Mouse (Mus musculus): Measurements from ENCODE around the gene A2ml1. TPM values are rescaled to one million over a fixed set of nuclear protein-coding genes. Genes with fewer than 3 reads are reported as not detected.

A2ml1 gene
- polyA plus RNA-seq, 1 experiment from 2014 or later = 2.7 TPM

DNA sequence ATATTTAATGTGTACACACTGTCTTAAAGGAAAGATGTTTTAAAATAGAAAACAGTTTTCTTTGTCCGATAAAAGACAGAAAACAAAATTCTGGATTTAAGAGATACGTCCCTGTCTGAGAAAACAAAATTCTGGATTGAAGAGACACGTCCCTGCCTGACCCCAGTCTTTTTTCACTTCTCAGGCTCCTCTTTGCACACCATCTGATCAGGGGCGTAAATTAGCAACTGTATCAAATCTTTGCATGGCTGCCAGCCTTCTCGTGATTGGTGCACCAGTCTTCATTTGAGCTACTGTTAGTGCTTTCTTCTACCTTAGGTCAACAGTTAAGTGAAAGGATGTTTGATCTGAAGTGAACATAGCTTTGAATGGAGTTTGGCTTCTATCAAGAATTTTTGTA lies 76.7 kb downstream of the A2ml1 start:
- Histone ChIP-seq H3K4me2 (no peak overlapping the region), H3K9me3 (no peaks in the 10 kb centered on the region), H3K4me3 (no peak overlapping the region), H3K4me1 (replicated peaks) (no peaks in the 10 kb centered on the region), H3K27me3 (no peaks in the 10 kb centered on the region), H3K36me3 (no peaks in the 10 kb centered on the region), H3K9ac (no peak overlapping the region), H3K27ac (replicated peaks) (no peak overlapping the region)
- ATAC-seq (ENCODE audit: low FRiP score, low read depth) = no peak
- WGBS = 83% methylated on average over 5 of the region's 5 CpGs

DNA sequence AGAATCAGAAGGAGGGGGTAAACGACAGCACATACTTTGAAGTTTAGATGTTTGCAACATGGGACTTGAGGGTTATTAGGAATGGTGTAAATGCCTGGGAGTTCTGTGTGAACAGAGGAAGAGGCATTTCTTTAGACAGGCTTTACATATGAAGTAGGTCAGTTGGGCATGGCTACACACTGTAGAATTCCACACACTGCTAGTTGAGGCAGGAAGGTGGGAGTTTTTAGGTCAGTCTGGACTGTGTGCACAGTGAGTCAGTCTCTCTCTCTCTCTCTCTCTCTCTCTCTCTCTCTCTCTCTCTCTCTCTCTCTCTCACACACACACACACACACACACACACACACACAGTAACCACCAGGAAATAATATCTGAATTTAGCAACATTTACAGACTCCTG lies 86.1 kb downstream of the A2ml1 start:
- Histone ChIP-seq H3K9me3 (no peaks in the 10 kb centered on the region), H3K4me3 (no peak overlapping the region), H3K4me1 (replicated peaks) (no peaks in the 10 kb centered on the region), H3K27ac (replicated peaks) (no peak overlapping the region), H3K36me3 (no peaks in the 10 kb centered on the region), H3K27me3 (no peaks in the 10 kb centered on the region), H3K4me2 (no peak overlapping the region), H3K9ac (no peak overlapping the region)
- no peak for ATAC-seq (ENCODE audit: low FRiP score, low read depth)
- WGBS = 85% methylated on average over 1 of the region's 1 CpGs

DNA sequence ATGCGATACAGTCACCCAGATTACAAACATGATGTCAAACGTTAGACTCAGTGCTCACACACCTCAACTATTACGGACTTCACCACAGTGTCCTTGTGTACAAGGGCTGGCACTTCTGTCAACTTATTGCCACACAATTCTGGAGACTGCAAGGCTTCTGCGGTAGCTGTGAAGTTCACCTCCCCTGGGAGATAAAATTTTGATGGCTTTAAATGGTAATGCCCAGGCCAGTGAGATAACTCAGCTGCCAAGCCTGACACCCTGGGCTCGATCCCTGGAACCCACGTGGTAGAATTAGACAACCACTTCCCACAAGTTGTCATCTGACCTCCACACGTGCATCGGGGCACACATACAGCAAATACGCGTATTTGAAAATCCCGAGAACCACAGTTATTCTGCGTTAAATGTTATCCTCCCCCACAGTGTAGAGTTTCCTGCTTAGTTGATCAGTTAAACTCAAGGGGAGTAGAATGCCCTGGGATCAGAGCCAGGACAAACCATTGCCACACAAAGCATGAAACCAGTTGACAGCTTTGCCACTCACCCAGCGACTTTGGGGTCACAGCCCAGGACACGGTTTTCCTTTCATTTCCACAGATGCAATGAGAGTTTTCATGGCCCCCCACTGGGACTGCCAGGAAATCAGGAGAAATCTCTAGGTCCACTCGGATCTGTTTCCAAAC lies 86.6 kb downstream of the A2ml1 start:
- no peak overlapping the region for H3K4me3 ChIP-seq
- no peaks in the 10 kb centered on the region for H3K9me3 ChIP-seq
- no peak for ATAC-seq (ENCODE audit: low FRiP score, low read depth)
- no peak overlapping the region for H3K9ac ChIP-seq
- H3K27ac ChIP-seq (replicated peaks) = no peak overlapping the region
- no peak overlapping the region for H3K4me2 ChIP-seq
- no peaks in the 10 kb centered on the region for H3K27me3 ChIP-seq
- H3K4me1 ChIP-seq (replicated peaks) = no peaks in the 10 kb centered on the region
- no peaks in the 10 kb centered on the region for H3K36me3 ChIP-seq
- 74% methylated on average over 15 of the region's 15 CpGs for WGBS

DNA sequence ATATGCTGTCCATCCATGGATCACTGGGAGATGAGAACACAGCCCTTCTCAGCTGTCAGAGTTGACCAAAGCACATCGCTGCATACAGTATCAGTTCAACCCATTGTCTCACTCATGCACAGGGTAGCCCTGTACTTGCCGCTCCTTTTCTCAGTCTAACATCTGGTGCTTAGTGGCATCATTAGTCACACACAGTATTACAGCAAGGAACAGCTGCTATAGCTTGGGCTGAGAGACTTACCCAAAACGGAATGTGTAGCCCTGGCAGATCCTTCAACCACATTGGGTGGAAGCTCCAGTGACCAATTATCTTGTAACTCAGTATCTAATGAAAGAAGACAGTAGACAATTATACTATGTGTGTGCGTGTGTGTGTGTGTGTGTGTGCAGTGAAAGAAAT lies 89.5 kb downstream of the A2ml1 start:
- ATAC-seq (ENCODE audit: low FRiP score, low read depth) = peak; percentile 74
- H3K4me1 ChIP-seq (replicated peaks) = no peaks in the 10 kb centered on the region
- 66% methylated on average over 4 of the region's 4 CpGs for WGBS
- H3K4me2 ChIP-seq = no peak overlapping the region
- no peak overlapping the region for H3K4me3 ChIP-seq
- no peak overlapping the region for H3K27ac ChIP-seq (replicated peaks)
- no peaks in the 10 kb centered on the region for H3K27me3 ChIP-seq
- no peaks in the 10 kb centered on the region for H3K9me3 ChIP-seq
- H3K36me3 ChIP-seq = no peaks in the 10 kb centered on the region
- H3K9ac ChIP-seq = no peak overlapping the region

DNA sequence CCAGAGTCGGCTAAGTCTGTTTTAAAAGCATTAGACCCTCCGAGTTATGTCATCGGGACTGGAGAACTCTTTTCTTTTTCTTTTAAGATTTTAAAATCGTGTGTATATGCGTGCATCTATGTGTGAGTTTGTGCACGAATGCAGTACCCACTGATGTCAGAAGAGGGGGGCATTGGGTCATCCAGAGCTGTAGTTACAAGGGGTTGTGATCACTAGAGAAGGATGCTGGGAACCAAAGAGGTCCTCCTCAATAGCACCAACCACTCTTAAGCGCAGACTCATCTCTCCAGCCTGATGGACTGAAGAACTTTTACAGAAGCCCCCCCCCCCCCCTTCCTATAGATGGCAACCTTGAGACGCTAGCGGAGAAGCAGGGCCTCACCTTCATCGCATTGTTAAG lies 91.3 kb downstream of the A2ml1 start:
- no peaks in the 10 kb centered on the region for H3K9me3 ChIP-seq
- H3K4me1 ChIP-seq (replicated peaks) = no peaks in the 10 kb centered on the region
- no peak for ATAC-seq (ENCODE audit: low FRiP score, low read depth)
- WGBS = 95% methylated on average over 10 of the region's 10 CpGs
- H3K4me2 ChIP-seq = no peak overlapping the region
- H3K36me3 ChIP-seq = no peaks in the 10 kb centered on the region
- H3K4me3 ChIP-seq = no peak overlapping the region
- no peak overlapping the region for H3K9ac ChIP-seq
- H3K27ac ChIP-seq (replicated peaks) = no peak overlapping the region
- no peaks in the 10 kb centered on the region for H3K27me3 ChIP-seq

Other genes with a start within 250 kb of the A2ml1 start
- gene Tulp3, start 225.8 kb downstream of the A2ml1 start, polyA plus RNA-seq (2015; fragmentation: Nextera tagmentation; extraction: Ambion mirVana) = 15.9 and 16.5 TPM in 2 replicates
- 80.7 and 83.5 TPM in 2 replicates for gene Rhno1, start 218.7 kb downstream of the A2ml1 start, polyA plus RNA-seq (2015; fragmentation: Nextera tagmentation; extraction: Ambion mirVana)
- 9.0 and 10.5 TPM in 2 replicates for gene Foxm1, start 218.6 kb downstream of the A2ml1 start, polyA plus RNA-seq (2015; fragmentation: Nextera tagmentation; extraction: Ambion mirVana)
- 0.26 and 0.39 TPM in 2 replicates for gene Tex52, start 206.2 kb downstream of the A2ml1 start, polyA plus RNA-seq (2015; fragmentation: Nextera tagmentation; extraction: Ambion mirVana)
- not detected in 2 replicates for gene Gm44596, start 206.1 kb downstream of the A2ml1 start, polyA plus RNA-seq (2015; fragmentation: Nextera tagmentation; extraction: Ambion mirVana)
- gene Nrip2, start 182.3 kb downstream of the A2ml1 start, polyA plus RNA-seq (2015; fragmentation: Nextera tagmentation; extraction: Ambion mirVana) = 9.8 and 10.4 TPM in 2 replicates
- 43.9 and 45.2 TPM in 2 replicates for gene Itfg2, start 156.7 kb downstream of the A2ml1 start, polyA plus RNA-seq (2015; fragmentation: Nextera tagmentation; extraction: Ambion mirVana)
- gene Fkbp4, start 142.9 kb downstream of the A2ml1 start, polyA plus RNA-seq (2015; fragmentation: Nextera tagmentation; extraction: Ambion mirVana) = 338 and 368 TPM in 2 replicates
- 0.31 and 0.48 TPM in 2 replicates for gene Pzp, start 54.9 kb downstream of the A2ml1 start, polyA plus RNA-seq (2015; fragmentation: Nextera tagmentation; extraction: Ambion mirVana)
- not detected in 2 replicates for gene Klrb1a, start 41.9 kb upstream of the A2ml1 start, polyA plus RNA-seq (2015; fragmentation: Nextera tagmentation; extraction: Ambion mirVana)
- gene Clec2h, start 80.8 kb upstream of the A2ml1 start, polyA plus RNA-seq (2015; fragmentation: Nextera tagmentation; extraction: Ambion mirVana) = not detected in 2 replicates
- 0.31 and 0.94 TPM in 2 replicates for gene Klrb1, start 141.5 kb upstream of the A2ml1 start, polyA plus RNA-seq (2015; fragmentation: Nextera tagmentation; extraction: Ambion mirVana)
- 0.12 TPM in 1 of 2 replicates, not detected in the other for gene Klrb1c, start 207.6 kb upstream of the A2ml1 start, polyA plus RNA-seq (2015; fragmentation: Nextera tagmentation; extraction: Ambion mirVana)
- gene Gm44511, start 244.7 kb upstream of the A2ml1 start, polyA plus RNA-seq (2015; fragmentation: Nextera tagmentation; extraction: Ambion mirVana) = not detected in 2 replicates
- not detected in 2 replicates for gene Klrb1b, start 244.7 kb upstream of the A2ml1 start, polyA plus RNA-seq (2015; fragmentation: Nextera tagmentation; extraction: Ambion mirVana)